Mouse (Mus musculus) ovary, postnatal 14 days (tissue): ENCODE results near the gene Tnfrsf21.

Experiments
- DNase-seq: peaks from one replicate; pipeline ENCODE4 v3.0.0; 2022; ENCODE audit warnings: low spot score

Gene Tnfrsf21

GRCm38 (mm10) chr17:43025048-43025447, 8.7 kb downstream of the Tnfrsf21 start:
- DNase-seq, result no peak

GRCm38 (mm10) chr17:43025819-43026593, 9.7 kb downstream of the Tnfrsf21 start:
- DNase-seq, result no peak

GRCm38 (mm10) chr17:43026708-43027107, 10.4 kb downstream of the Tnfrsf21 start:
- no peak for DNase-seq

- no peak for DNase-seq
These were observed 13.2 kb downstream of the Tnfrsf21 start for GRCm38 (mm10) chr17:43029546-43029945.

GRCm38 (mm10) chr17:43030290-43030689, 13.9 kb downstream of the Tnfrsf21 start:
- no peak for DNase-seq

GRCm38 (mm10) chr17:43032489-43033036, 16.2 kb downstream of the Tnfrsf21 start:
- no peak for DNase-seq

- no peak for DNase-seq
These were observed 19.0 kb downstream of the Tnfrsf21 start for GRCm38 (mm10) chr17:43035386-43035785.

GRCm38 (mm10) chr17:43036058-43036757, 19.9 kb downstream of the Tnfrsf21 start:
- no peak for DNase-seq

- DNase-seq, result no peak
These were observed 24.2 kb downstream of the Tnfrsf21 start for GRCm38 (mm10) chr17:43040571-43040970.

- no peak for DNase-seq
These were observed 34.3 kb downstream of the Tnfrsf21 start for GRCm38 (mm10) chr17:43050619-43051018.

- no peak for DNase-seq
These were observed 36.4 kb downstream of the Tnfrsf21 start for GRCm38 (mm10) chr17:43052791-43053190.

GRCm38 (mm10) chr17:43053943-43054342, 37.6 kb downstream of the Tnfrsf21 start:
- no peak for DNase-seq

- DNase-seq, result no peak
These were observed 42.1 kb downstream of the Tnfrsf21 start for GRCm38 (mm10) chr17:43058277-43059025.

- DNase-seq, result no peak
These were observed 48.4 kb downstream of the Tnfrsf21 start for GRCm38 (mm10) chr17:43064705-43065104.

GRCm38 (mm10) chr17:43068846-43069553, 52.6 kb downstream of the Tnfrsf21 start:
- DNase-seq, result no peak

GRCm38 (mm10) chr17:43070946-43071345, 54.6 kb downstream of the Tnfrsf21 start:
- DNase-seq, result no peak

- DNase-seq, result no peak
These were observed 55.9 kb downstream of the Tnfrsf21 start for GRCm38 (mm10) chr17:43072142-43072786.

- DNase-seq, result no peak
These were observed 56.4 kb downstream of the Tnfrsf21 start for GRCm38 (mm10) chr17:43072787-43073148.

GRCm38 (mm10) chr17:43074391-43074790, 58.0 kb downstream of the Tnfrsf21 start:
- no peak for DNase-seq

- no peak for DNase-seq
These were observed 58.7 kb downstream of the Tnfrsf21 start for GRCm38 (mm10) chr17:43075100-43075499.

GRCm38 (mm10) chr17:43075937-43076336, 59.6 kb downstream of the Tnfrsf21 start:
- no peak for DNase-seq
